Mouse (Mus musculus): Measurements from ENCODE around the gene C4b. TPM values are rescaled to one million over a fixed set of nuclear protein-coding genes. Genes with fewer than 3 reads are reported as not detected.

Gene C4b
- total RNA-seq, 2 experiments from 2014 or later, result 10.8 to 11.2 TPM

DNA sequence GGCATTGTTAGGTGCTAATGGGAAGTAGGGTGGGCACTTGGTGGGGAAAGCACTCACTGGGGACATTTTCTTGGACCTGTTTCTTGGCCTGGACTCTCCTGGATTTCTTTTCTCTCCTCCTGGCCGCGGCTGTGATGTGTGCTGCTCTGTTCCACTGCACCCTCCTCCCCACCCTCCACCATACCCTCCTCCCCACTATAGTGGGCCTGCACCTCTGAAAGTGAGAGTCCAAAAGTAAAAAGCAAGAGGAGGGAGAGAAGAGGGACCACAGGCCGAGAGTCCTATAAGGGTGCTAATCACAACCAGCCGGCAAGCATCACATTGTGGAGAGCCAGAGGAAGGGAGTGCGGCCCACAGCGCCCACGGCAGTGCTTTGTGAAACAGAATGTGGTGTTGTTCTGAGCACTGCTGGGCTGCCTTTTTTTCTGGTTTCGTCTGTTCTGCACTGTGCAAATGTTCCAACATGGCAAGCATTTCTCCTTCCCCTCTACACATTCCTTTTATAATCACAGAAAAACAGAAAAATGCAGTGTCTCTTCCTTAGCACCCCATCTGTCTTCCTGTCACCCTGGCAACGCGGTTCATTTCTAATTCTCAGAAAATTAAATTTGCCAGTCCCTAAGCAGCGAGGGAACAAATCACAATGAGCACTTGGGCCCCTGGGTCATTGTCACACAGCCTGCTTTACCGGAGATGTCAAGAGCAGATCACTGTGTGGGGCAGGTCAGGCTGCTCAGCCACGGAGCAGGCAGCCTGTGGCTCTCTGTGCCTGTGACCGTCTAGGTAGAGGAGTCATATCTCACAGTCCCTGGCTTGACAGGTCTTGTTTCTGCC lies 43.9 kb downstream of the C4b start:
- DNase-seq (ENCODE audit: extremely low spot score in 1 of 2, low spot score in 2 of 2), result peak; percentile 53 to 62
- no peak for TF ChIP-seq CTCF (IDR thresholded peaks at IDR 0.05)
- peak overlapping the region; percentile 89 for H3K27ac ChIP-seq
- no peak overlapping the region for H3K4me3 ChIP-seq
- intact Hi-C loops (cut with DNase I), result loop anchor here (2.0 kb wide), 1 partner anchor 79 kb away; no protein-coding TSS in a partner anchor

DNA sequence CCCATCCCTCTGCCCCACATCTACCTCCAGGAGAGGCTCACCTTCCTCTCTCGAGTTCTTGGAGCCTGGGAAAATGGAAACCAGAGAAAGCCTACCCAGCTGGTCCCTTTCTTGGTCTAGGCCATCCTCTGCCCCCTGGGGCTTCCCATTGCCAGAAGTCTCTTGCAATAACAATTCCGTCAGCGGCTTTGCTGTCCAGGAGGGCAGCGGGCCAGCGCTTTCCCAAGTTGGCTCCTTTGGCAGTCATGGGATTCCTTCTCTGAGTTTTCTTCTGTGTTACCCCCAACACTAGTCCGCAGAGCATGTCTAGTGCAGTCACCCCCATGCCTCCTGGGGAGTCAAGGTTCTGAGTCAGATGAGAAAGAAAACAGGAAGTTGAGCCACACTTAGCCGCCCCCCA lies 50.8 kb downstream of the C4b start:
- intact Hi-C loops (cut with DNase I), result no loop called here
- H3K4me3 ChIP-seq, result no peak overlapping the region
- H3K27ac ChIP-seq, result no peak overlapping the region
- TF ChIP-seq CTCF (IDR thresholded peaks at IDR 0.05), result no peak
- DNase-seq (ENCODE audit: extremely low spot score in 1 of 2, low spot score in 2 of 2), result no peak

DNA sequence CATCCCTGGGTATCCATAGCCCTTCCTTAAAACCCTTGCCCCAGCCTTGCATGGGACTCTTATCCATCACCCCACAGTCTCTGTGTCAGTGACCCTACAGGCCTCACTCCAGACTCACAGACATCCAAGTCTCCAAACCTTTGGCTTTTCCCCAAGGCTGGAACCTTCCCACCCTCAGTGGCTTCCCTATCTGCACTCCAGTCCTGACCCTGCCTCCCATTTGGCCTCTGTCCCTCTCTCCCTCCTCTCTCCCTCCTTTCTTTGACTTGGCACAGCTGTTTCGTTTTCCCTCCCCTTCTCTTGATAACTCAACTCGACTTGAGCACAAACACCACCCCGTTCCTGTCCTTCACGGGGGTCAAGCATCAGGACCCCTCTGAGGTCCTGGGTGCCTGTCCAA lies 53.2 kb downstream of the C4b start:
- Histone ChIP-seq H3K4me3 (no peak overlapping the region), H3K27ac (no peak overlapping the region)
- DNase-seq (ENCODE audit: extremely low spot score in 1 of 2, low spot score in 2 of 2), result no peak
- no peak for TF ChIP-seq CTCF (IDR thresholded peaks at IDR 0.05)
- intact Hi-C loops (cut with DNase I), result no loop called here

DNA sequence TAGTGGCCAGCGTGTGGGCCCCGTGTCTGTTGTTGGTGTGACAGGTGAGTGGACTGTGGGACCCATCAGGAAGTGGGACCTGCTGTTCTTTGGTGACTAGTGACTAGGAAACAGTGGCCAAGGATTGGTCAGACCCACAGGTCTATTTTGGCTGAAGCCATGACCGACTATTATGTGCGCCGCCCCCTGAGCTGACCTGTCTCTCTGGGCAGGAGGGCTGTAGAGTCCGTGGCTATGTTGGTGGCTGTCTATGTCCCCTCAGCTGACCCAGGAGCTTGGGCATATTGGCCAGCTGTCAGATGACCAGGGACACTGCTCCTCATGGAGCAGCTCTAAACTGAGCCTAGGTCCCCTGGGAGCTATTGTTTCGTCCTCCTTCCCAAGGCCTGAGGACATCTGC lies 54.8 kb downstream of the C4b start:
- TF ChIP-seq CTCF (IDR thresholded peaks at IDR 0.05), result no peak
- no peak overlapping the region for H3K27ac ChIP-seq
- intact Hi-C loops (cut with DNase I), result no loop called here
- H3K4me3 ChIP-seq, result no peak overlapping the region
- DNase-seq (ENCODE audit: extremely low spot score in 1 of 2, low spot score in 2 of 2), result no peak

DNA sequence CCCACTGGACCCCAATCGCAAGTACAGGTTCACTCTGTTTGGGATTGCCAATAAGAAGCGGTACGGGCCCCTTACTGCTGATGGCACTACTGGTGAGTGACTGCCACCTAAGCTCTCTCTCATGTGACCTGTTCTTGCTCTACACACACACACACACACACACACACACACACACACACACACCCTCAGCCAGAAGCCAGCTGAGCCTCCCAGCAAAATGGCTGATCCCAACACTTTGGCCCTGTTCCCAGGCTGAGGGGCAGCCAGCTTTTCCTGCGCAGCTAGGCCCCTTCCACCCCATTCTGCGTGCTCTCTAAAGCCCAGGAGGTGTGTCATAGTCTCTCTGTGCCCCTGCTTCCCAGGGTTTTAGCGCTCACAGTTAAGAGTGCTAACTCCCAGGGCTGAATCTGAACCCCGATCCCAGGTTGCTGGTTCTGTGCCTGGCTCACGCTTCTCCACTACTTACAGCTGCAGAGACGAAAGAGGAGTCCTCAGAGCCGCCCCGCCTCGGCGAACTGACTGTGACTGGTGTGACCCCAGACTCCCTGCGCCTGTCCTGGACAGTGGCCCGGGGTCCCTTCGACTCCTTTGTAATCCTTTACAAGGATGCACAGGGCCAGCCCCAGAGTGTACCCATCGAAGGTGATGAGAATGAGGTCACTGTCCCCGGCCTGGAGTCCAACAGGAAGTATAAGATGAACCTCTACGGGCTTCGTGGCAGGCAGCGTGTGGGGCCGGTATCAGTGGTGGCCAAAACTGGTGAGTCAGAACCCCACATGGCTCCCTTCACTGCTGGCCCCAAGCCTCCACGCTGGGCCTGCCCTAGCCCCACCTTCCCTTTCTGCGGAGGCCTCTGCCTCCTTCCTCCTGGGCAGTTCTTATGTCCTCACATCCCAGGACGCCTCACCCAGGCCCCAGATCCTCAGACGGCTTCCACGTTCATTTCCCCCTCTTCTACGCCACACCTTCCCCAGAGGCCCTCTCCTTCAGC lies 58.3 kb downstream of the C4b start:
- intact Hi-C loops (cut with DNase I), result no loop called here
- H3K27ac ChIP-seq, result no peak overlapping the region
- no peak overlapping the region for H3K4me3 ChIP-seq
- no peak for TF ChIP-seq CTCF (IDR thresholded peaks at IDR 0.05)
- no peak for DNase-seq (ENCODE audit: extremely low spot score in 1 of 2, low spot score in 2 of 2)

DNA sequence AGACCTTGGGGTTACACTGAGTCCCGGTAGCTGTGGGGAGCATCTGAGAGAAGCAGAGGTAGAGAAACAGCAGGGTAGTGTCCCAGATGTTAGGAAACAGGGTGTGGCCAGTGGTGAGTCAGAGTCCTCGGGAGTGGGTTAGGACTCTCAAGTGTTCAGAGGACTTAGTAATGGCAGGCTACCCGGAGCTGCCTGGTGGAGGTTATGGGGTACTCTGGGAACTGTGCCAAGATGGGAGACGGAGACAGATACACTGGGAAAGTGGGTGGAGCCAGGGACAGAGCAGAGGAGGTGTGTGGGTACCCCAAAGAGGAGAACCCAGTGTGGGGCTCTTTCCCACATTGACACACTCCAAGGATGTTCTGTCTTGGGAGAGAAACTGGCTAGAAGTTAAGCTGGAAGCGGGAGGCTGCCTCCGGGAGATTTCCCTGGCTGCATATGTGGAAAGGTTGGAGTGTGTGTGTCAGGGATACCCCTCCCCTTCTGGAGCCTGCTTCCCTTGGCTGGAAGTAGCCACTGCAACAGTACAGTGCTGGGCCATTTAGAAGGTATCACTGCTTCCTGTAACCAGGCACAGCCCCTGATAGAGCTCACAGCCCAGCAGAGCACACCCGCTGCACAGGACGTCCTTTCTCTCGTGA lies 59.3 kb downstream of the C4b start:
- intact Hi-C loops (cut with DNase I), result no loop called here
- no peak for DNase-seq (ENCODE audit: extremely low spot score in 1 of 2, low spot score in 2 of 2)
- Histone ChIP-seq H3K27ac (no peak overlapping the region), H3K4me3 (no peak overlapping the region)
- no peak for TF ChIP-seq CTCF (IDR thresholded peaks at IDR 0.05)

DNA sequence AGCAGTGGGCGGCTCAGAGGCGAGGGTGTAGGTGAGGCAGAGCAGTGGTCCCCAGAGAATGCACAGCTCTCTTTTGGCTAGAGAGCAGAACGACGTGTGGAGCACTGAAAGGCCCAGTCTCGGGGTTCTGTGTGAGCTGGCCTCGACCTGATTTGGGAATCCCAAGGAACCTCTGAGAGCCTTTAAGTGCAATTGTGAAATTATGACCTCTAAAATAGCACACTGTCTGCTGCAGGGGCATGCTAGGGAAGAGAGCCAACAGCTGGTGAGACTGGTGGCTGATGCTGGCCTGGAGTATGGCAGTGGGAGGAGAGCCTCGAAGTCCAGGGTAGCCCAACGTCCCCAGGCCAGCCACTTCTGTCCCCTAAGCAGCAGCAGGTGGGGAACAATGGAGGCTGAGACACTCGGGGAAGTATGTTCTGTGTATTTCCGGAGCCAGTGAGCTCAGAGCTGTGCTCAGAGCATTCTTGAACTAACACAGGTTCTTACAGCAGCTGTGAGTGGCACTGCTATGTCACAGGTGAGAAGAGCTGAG lies 59.9 kb downstream of the C4b start:
- no peak for DNase-seq (ENCODE audit: extremely low spot score in 1 of 2, low spot score in 2 of 2)
- intact Hi-C loops (cut with DNase I), result no loop called here
- Histone ChIP-seq H3K4me3 (no peak overlapping the region), H3K27ac (no peak overlapping the region)
- no peak for TF ChIP-seq CTCF (IDR thresholded peaks at IDR 0.05)

DNA sequence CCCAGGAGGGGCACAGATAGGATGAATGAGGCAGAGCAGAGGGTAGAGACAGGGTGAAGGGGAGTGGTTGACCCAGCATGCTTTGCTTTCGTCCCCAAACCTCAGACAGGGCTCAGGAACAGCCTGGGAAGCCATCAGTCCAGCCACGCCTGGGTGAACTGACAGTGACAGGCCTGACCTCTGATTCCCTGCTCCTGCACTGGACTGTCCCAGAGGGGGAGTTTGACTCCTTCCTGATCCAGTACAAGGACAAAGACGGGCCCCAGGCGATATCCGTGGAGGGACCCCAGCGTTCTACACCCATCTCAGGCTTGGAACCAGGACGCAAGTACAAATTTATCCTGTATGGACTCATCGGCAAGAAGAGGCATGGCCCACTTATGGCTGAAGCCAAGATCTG lies 60.5 kb downstream of the C4b start:
- intact Hi-C loops (cut with DNase I), result no loop called here
- DNase-seq (ENCODE audit: extremely low spot score in 1 of 2, low spot score in 2 of 2), result no peak
- no peak for TF ChIP-seq CTCF (IDR thresholded peaks at IDR 0.05)
- Histone ChIP-seq H3K27ac (no peak overlapping the region), H3K4me3 (no peak overlapping the region)

DNA sequence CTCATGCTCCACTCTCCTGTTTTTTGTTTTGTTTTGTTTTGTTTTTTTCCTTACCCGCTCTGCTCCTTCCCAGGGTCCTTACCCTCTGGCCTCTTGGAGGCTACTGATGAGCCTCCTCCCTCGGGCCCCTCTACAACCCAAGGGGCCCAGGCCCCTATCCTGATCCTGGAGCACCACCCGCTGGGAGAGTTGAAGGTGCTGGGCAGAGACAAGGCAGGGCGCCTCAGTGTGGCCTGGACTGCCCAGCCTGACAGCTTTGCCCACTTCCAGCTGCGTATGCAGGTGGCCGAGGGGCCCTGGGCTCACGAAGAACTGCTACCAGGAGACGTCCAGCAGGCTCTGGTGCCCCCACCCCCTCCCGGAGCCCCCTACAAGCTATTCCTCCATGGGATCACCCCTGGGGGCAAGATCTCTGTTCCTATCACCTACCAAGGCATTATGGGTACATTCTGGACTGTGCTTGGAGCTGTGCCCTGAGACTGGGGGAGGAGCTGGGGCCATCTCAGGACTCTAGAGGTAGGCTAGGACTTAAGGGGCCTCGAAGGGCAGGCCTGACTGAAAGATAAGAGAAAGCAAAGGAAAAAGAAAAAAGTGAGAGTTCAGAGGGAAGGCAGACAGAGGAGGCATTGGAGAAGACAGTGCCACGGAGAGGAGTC lies 61.7 kb downstream of the C4b start:
- TF ChIP-seq CTCF (IDR thresholded peaks at IDR 0.05), result no peak; the same call in 1 of the 2 replicates
- no peak for DNase-seq (ENCODE audit: extremely low spot score in 1 of 2, low spot score in 2 of 2)
- H3K27ac ChIP-seq, result no peak overlapping the region
- intact Hi-C loops (cut with DNase I), result no loop called here
- no peak overlapping the region for H3K4me3 ChIP-seq

DNA sequence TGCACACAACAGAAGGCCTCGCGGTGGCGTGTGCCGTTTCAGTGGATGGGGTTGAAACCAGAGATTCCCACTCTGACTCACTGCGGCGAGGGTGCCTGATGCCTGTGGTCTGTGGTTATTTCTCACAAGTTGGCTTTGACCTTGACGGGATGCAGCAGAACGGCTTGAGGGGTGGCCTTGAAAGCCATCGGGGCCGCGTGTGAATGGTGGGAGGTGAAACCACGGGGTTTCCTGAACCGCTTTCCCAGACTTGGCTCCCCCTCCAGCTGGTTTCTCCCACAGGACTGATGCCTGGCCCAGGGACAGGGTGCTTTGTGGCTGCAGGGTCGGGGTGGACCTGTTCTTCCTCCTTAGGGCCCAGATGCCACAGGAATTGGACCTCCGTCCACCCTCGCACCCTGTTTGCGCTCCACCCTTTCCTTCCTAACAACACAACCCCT lies 62.5 kb downstream of the C4b start:
- intact Hi-C loops (cut with DNase I), result no loop called here
- H3K27ac ChIP-seq, result no peak overlapping the region
- H3K4me3 ChIP-seq, result no peak overlapping the region
- no peak for DNase-seq (ENCODE audit: extremely low spot score in 1 of 2, low spot score in 2 of 2)
- no peak for TF ChIP-seq CTCF (IDR thresholded peaks at IDR 0.05)

DNA sequence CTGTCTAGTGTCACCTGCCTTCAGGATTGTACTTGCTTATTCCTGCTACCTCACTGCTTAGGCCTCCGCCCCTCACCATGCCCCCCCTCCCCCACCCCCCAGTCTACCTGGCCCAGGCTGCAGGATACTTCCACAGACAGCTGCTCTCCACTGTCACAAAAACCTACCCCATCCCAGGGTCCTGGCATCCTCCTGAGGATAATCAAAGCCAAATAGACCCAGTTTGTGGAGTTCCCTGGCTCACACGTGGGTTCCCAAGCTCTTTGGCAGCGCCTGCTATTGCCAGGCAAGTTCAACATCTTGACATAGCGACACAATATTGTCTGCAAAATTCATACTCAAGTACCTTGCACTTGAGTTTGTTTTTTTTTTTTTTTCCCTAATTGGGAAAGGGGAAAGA lies 63.1 kb downstream of the C4b start:
- Histone ChIP-seq H3K4me3 (no peak overlapping the region), H3K27ac (no peak overlapping the region)
- intact Hi-C loops (cut with DNase I), result no loop called here

More for the DNA sequence above, 63.1 kb downstream of the C4b start:
- no peak for TF ChIP-seq CTCF (IDR thresholded peaks at IDR 0.05)
- no peak for DNase-seq (ENCODE audit: extremely low spot score in 1 of 2, low spot score in 2 of 2)
